Mouse (Mus musculus) heart, adult 2 months (tissue): Measurements from ENCODE around the gene Trim71. TPM values are rescaled to one million over a fixed set of nuclear protein-coding genes. Genes with fewer than 3 reads are reported as not detected.
A peak's percentile ranks its signal among the peaks of the same experiment; 100 is the strongest.

Experiments used
- DNase-seq, 2 experiments: peaks; one replicate each; pipeline ENCODE4 v3.0.0; 2021
- H3K27ac ChIP-seq: fragments of 200-600 bp; 2 replicates; pipeline ENCODE4 v1.8.1; 2022
- H3K27me3 ChIP-seq: fragments of 200-500 bp; 2 replicates; pipeline ENCODE4 v1.6.1; 2012; ENCODE audit warnings: mild to moderate bottlenecking, low read length, inconsistent platforms, mixed read lengths; ENCODE audit not compliant: control insufficient read depth, insufficient read depth
- H3K36me3 ChIP-seq: fragments of 200-500 bp; 2 replicates; pipeline ENCODE4 v1.6.1; 2012; ENCODE audit warnings: low read length, inconsistent platforms; ENCODE audit not compliant: control insufficient read depth, insufficient read depth
- H3K4me1 ChIP-seq: fragments of 200-500 bp; 2 replicates; pipeline ENCODE4 v1.6.1; 2011; ENCODE audit warnings: low read length; ENCODE audit not compliant: control insufficient read depth, insufficient read depth
- H3K4me3 ChIP-seq: fragments of 200-600 bp; 2 replicates; pipeline ENCODE4 v1.8.1; 2022
- H3K79me2 ChIP-seq: fragments of 200-500 bp; replicated peaks from 2 replicates; pipeline ENCODE4 v1.6.1; 2012; ENCODE audit warnings: mild to moderate bottlenecking, inconsistent platforms, low read length, moderate library complexity, mixed read lengths; ENCODE audit not compliant: control insufficient read depth, insufficient read depth
- H3K9ac ChIP-seq: fragments of 200-500 bp; 2 replicates; pipeline ENCODE4 v1.6.1; 2012; ENCODE audit warnings: low read depth, mild to moderate bottlenecking, control low read depth, inconsistent platforms, low read length, mixed read lengths
- CTCF ChIP-seq: fragments of 200-600 bp; IDR thresholded peaks from 2 replicates; pipeline ENCODE4 v1.8.1; 2022; ENCODE audit warnings: antibody characterized with exemption, mild to moderate bottlenecking, moderate library complexity
- EP300 ChIP-seq: fragments of 200-500 bp; IDR thresholded peaks from 2 replicates; pipeline ENCODE4 v1.6.1; 2011; ENCODE audit warnings: low read depth, low read length, control low read depth; ENCODE audit not compliant: insufficient read depth
- POLR2A ChIP-seq: fragments of 200-500 bp; IDR thresholded peaks from 2 replicates; pipeline ENCODE4 v1.6.1; 2011; ENCODE audit warnings: mild to moderate bottlenecking, low read depth, low read length, control low read depth; ENCODE audit not compliant: insufficient read depth
- WGBS: fragments of 180-500 bp; shearing (Covaris S2); methylation state at CpG from one replicate; pipeline ENCODE4 v1.1.7; 2018; 5-methylcytosine and 5-hydroxymethylcytosine counted together
- intact Hi-C: fragments of 180-260 bp; cut with DNase I; formaldehyde crosslinking; loops from one replicate; pipeline ENCODE4 v1.15.1; 2025
- polyA plus RNA-seq: library from polyadenylated mRNA; depleted of rRNA; stranded (reverse); fragments of >200 nt; gene quantifications from 2 replicates; pipeline ENCODE4 v1.2.3, GENCODE M21; 2012
- total RNA-seq, 2 experiments: library from RNA; stranded (reverse); gene quantifications; 2 replicates each; pipeline ENCODE4 v1.2.3; 2021

Gene Trim71
- total and polyA plus RNA-seq, 3 experiments, result not detected

- no peak for DNase-seq
- H3K9ac ChIP-seq, result no peak overlapping the region
- intact Hi-C loops, result no loop called here
- TF ChIP-seq POLR2A (no peak), CTCF (no peak), EP300 (no peak)
- no peaks in the 10 kb centered on the region for H3K79me2 ChIP-seq
- no peak overlapping the region for H3K4me3 ChIP-seq
- no peak overlapping the region for H3K27ac ChIP-seq
- no peaks in the 10 kb centered on the region for H3K27me3 ChIP-seq
- 74% methylated on average over 17 of the region's 17 CpGs for WGBS
- no peaks in the 10 kb centered on the region for H3K36me3 ChIP-seq
- H3K4me1 ChIP-seq, result no peaks in the 10 kb centered on the region
Observed at GRCm38 (mm10) chr9:114543882-114544753, 20.1 kb downstream of the Trim71 start.

- TF ChIP-seq CTCF (no peak), EP300 (no peak), POLR2A (no peak)
- Histone ChIP-seq H3K4me3 (no peak overlapping the region), H3K9ac (no peak overlapping the region), H3K4me1 (no peaks in the 10 kb centered on the region), H3K27ac (no peak overlapping the region), H3K27me3 (no peaks in the 10 kb centered on the region), H3K36me3 (no peaks in the 10 kb centered on the region), H3K79me2 (no peaks in the 10 kb centered on the region)
- 33% methylated on average over 1 of the region's 1 CpGs for WGBS
- intact Hi-C loops, result no loop called here
- peak; percentile 30 to 55 for DNase-seq
Observed at GRCm38 (mm10) chr9:114541279-114541741, 22.9 kb downstream of the Trim71 start.

GRCm38 (mm10) chr9:114538996-114539563 is 25.1 kb downstream of the Trim71 start:
- no peak overlapping the region for H3K4me3 ChIP-seq
- DNase-seq, result no peak
- WGBS, result 79% methylated on average over 7 of the region's 7 CpGs
- no peaks in the 10 kb centered on the region for H3K27me3 ChIP-seq
- H3K79me2 ChIP-seq, result no peaks in the 10 kb centered on the region
- H3K36me3 ChIP-seq, result no peaks in the 10 kb centered on the region
- no peak overlapping the region for H3K9ac ChIP-seq
- H3K4me1 ChIP-seq, result no peaks in the 10 kb centered on the region
- no peak for TF ChIP-seq POLR2A
- no peak for TF ChIP-seq CTCF
- TF ChIP-seq EP300, result no peak
- intact Hi-C loops, result no loop called here
- H3K27ac ChIP-seq, result no peak overlapping the region

GRCm38 (mm10) chr9:114536628-114537027 is 27.5 kb downstream of the Trim71 start:
- Histone ChIP-seq H3K4me1 (no peaks in the 10 kb centered on the region), H3K36me3 (no peaks in the 10 kb centered on the region), H3K9ac (no peak overlapping the region), H3K79me2 (no peaks in the 10 kb centered on the region), H3K27me3 (no peaks in the 10 kb centered on the region), H3K27ac (no peak overlapping the region), H3K4me3 (no peak overlapping the region)
- no peak for DNase-seq
- 58% methylated on average over 2 of the region's 2 CpGs for WGBS
- intact Hi-C loops, result no loop called here
- no peak for TF ChIP-seq EP300
- TF ChIP-seq CTCF, result no peak
- TF ChIP-seq POLR2A, result no peak

GRCm38 (mm10) chr9:114534747-114535517 is 29.2 kb downstream of the Trim71 start:
- TF ChIP-seq EP300, result no peak
- no peak for TF ChIP-seq CTCF
- no peak for TF ChIP-seq POLR2A
- no peaks in the 10 kb centered on the region for H3K27me3 ChIP-seq
- H3K9ac ChIP-seq, result no peak overlapping the region
- H3K4me1 ChIP-seq, result no peaks in the 10 kb centered on the region
- H3K79me2 ChIP-seq, result no peaks in the 10 kb centered on the region
- WGBS, result 82% methylated on average over 9 of the region's 9 CpGs
- H3K36me3 ChIP-seq, result no peaks in the 10 kb centered on the region
- intact Hi-C loops, result no loop called here
- H3K4me3 ChIP-seq, result no peak overlapping the region
- no peak for DNase-seq
- H3K27ac ChIP-seq, result no peak overlapping the region
